Mouse (Mus musculus): ENCODE results near the gene Nup107. TPM values are rescaled to one million over a fixed set of nuclear protein-coding genes. Genes with fewer than 3 reads are reported as not detected.

Nup107 gene
- polyA plus RNA-seq, 1 experiment from 2014 or later: 49.8 TPM

- H3K36me3 ChIP-seq (ENCODE audit: control insufficient read depth, insufficient read depth, low read length): peaks cover 34% of the 10 kb centered on the region
- no peak for ATAC-seq (ENCODE audit: insufficient read depth, low FRiP score)
- 96% methylated on average over 3 of the region's 3 CpGs for WGBS
Observed at GRCm38 (mm10) chr10:117777103-117777470, 15.4 kb downstream of the Nup107 start.

GRCm38 (mm10) chr10:117776281-117777102 is 16.0 kb downstream of the Nup107 start:
- Histone ChIP-seq H3K9ac (ENCODE audit: low read length) (no peak overlapping the region), H3K4me1 (ENCODE audit: control insufficient read depth, insufficient read depth, low read length) (no peaks in the 10 kb centered on the region), H3K27me3 (ENCODE audit: control insufficient read depth, insufficient read depth, low read length) (no peaks in the 10 kb centered on the region), H3K4me3 (replicated peaks; ENCODE audit: low read length) (no peak overlapping the region), H3K4me2 (ENCODE audit: low read depth, low read length) (no peak overlapping the region), H3K9me3 (replicated peaks; ENCODE audit: control insufficient read depth, low read length) (no peaks in the 10 kb centered on the region), H3K36me3 (ENCODE audit: control insufficient read depth, insufficient read depth, low read length) (peaks cover 34% of the 10 kb centered on the region), H3K27ac (ENCODE audit: low read length) (no peak overlapping the region)
- 84% methylated on average over 12 of the region's 12 CpGs for WGBS
- ATAC-seq (ENCODE audit: insufficient read depth, low FRiP score): no peak

More at GRCm38 (mm10) chr10:117777103-117777470, 15.4 kb downstream of the Nup107 start:
- Histone ChIP-seq H3K9me3 (replicated peaks; ENCODE audit: control insufficient read depth, low read length) (no peaks in the 10 kb centered on the region), H3K27ac (ENCODE audit: low read length) (no peak overlapping the region), H3K4me2 (ENCODE audit: low read depth, low read length) (no peak overlapping the region), H3K4me3 (replicated peaks; ENCODE audit: low read length) (no peak overlapping the region), H3K9ac (ENCODE audit: low read length) (no peak overlapping the region), H3K4me1 (ENCODE audit: control insufficient read depth, insufficient read depth, low read length) (no peaks in the 10 kb centered on the region), H3K27me3 (ENCODE audit: control insufficient read depth, insufficient read depth, low read length) (no peaks in the 10 kb centered on the region)

GRCm38 (mm10) chr10:117775401-117776144 is 16.9 kb downstream of the Nup107 start:
- Histone ChIP-seq H3K27ac (ENCODE audit: low read length) (no peak overlapping the region), H3K9me3 (replicated peaks; ENCODE audit: control insufficient read depth, low read length) (no peaks in the 10 kb centered on the region), H3K36me3 (ENCODE audit: control insufficient read depth, insufficient read depth, low read length) (peaks cover 31% of the 10 kb centered on the region), H3K27me3 (ENCODE audit: control insufficient read depth, insufficient read depth, low read length) (no peaks in the 10 kb centered on the region), H3K4me2 (ENCODE audit: low read depth, low read length) (no peak overlapping the region), H3K4me1 (ENCODE audit: control insufficient read depth, insufficient read depth, low read length) (no peaks in the 10 kb centered on the region), H3K4me3 (replicated peaks; ENCODE audit: low read length) (no peak overlapping the region), H3K9ac (ENCODE audit: low read length) (no peak overlapping the region)
- 82% methylated on average over 6 of the region's 6 CpGs for WGBS
- no peak for ATAC-seq (ENCODE audit: insufficient read depth, low FRiP score)

- 100% methylated on average over 1 of the region's 1 CpGs for WGBS
- no peak overlapping the region for H3K4me2 ChIP-seq (ENCODE audit: low read depth, low read length)
- H3K4me3 ChIP-seq (replicated peaks; ENCODE audit: low read length): no peak overlapping the region
- no peaks in the 10 kb centered on the region for H3K4me1 ChIP-seq (ENCODE audit: control insufficient read depth, insufficient read depth, low read length)
- no peak overlapping the region for H3K9ac ChIP-seq (ENCODE audit: low read length)
- H3K27ac ChIP-seq (ENCODE audit: low read length): no peak overlapping the region
- H3K9me3 ChIP-seq (replicated peaks; ENCODE audit: control insufficient read depth, low read length): no peaks in the 10 kb centered on the region
- H3K27me3 ChIP-seq (ENCODE audit: control insufficient read depth, insufficient read depth, low read length): no peaks in the 10 kb centered on the region
- peaks cover 30% of the 10 kb centered on the region for H3K36me3 ChIP-seq (ENCODE audit: control insufficient read depth, insufficient read depth, low read length)
- ATAC-seq (ENCODE audit: insufficient read depth, low FRiP score): no peak
Observed at GRCm38 (mm10) chr10:117774817-117775120, 17.7 kb downstream of the Nup107 start.

GRCm38 (mm10) chr10:117774011-117774816 is 18.3 kb downstream of the Nup107 start:
- ATAC-seq (ENCODE audit: insufficient read depth, low FRiP score): no peak
- H3K9ac ChIP-seq (ENCODE audit: low read length): no peak overlapping the region
- H3K27me3 ChIP-seq (ENCODE audit: control insufficient read depth, insufficient read depth, low read length): no peaks in the 10 kb centered on the region
- 95% methylated on average over 22 of the region's 22 CpGs for whole genome bisulfite sequencing
- H3K4me1 ChIP-seq (ENCODE audit: control insufficient read depth, insufficient read depth, low read length): no peaks in the 10 kb centered on the region
- H3K4me2 ChIP-seq (ENCODE audit: low read depth, low read length): no peak overlapping the region
- H3K36me3 ChIP-seq (ENCODE audit: control insufficient read depth, insufficient read depth, low read length): peaks cover 30% of the 10 kb centered on the region
- no peaks in the 10 kb centered on the region for H3K9me3 ChIP-seq (replicated peaks; ENCODE audit: control insufficient read depth, low read length)
- H3K4me3 ChIP-seq (replicated peaks; ENCODE audit: low read length): no peak overlapping the region
- H3K27ac ChIP-seq (ENCODE audit: low read length): no peak overlapping the region

- H3K4me3 ChIP-seq (replicated peaks; ENCODE audit: low read length): no peak overlapping the region
- H3K9ac ChIP-seq (ENCODE audit: low read length): no peak overlapping the region
- WGBS: 93% methylated on average over 7 of the region's 7 CpGs
- peaks cover 30% of the 10 kb centered on the region for H3K36me3 ChIP-seq (ENCODE audit: control insufficient read depth, insufficient read depth, low read length)
- no peak for ATAC-seq (ENCODE audit: insufficient read depth, low FRiP score)
- no peak overlapping the region for H3K4me2 ChIP-seq (ENCODE audit: low read depth, low read length)
- no peaks in the 10 kb centered on the region for H3K4me1 ChIP-seq (ENCODE audit: control insufficient read depth, insufficient read depth, low read length)
- no peaks in the 10 kb centered on the region for H3K27me3 ChIP-seq (ENCODE audit: control insufficient read depth, insufficient read depth, low read length)
- H3K9me3 ChIP-seq (replicated peaks; ENCODE audit: control insufficient read depth, low read length): no peaks in the 10 kb centered on the region
- no peak overlapping the region for H3K27ac ChIP-seq (ENCODE audit: low read length)
Observed at GRCm38 (mm10) chr10:117773106-117773720, 19.3 kb downstream of the Nup107 start.

- H3K27me3 ChIP-seq (ENCODE audit: control insufficient read depth, insufficient read depth, low read length): no peaks in the 10 kb centered on the region
- no peak overlapping the region for H3K27ac ChIP-seq (ENCODE audit: low read length)
- no peak for ATAC-seq (ENCODE audit: insufficient read depth, low FRiP score)
- no peak overlapping the region for H3K9ac ChIP-seq (ENCODE audit: low read length)
- no peak overlapping the region for H3K4me2 ChIP-seq (ENCODE audit: low read depth, low read length)
- H3K36me3 ChIP-seq (ENCODE audit: control insufficient read depth, insufficient read depth, low read length): peaks cover 35% of the 10 kb centered on the region
- no peaks in the 10 kb centered on the region for H3K4me1 ChIP-seq (ENCODE audit: control insufficient read depth, insufficient read depth, low read length)
- no peaks in the 10 kb centered on the region for H3K9me3 ChIP-seq (replicated peaks; ENCODE audit: control insufficient read depth, low read length)
- no peak overlapping the region for H3K4me3 ChIP-seq (replicated peaks; ENCODE audit: low read length)
- WGBS: 95% methylated on average over 17 of the region's 17 CpGs
Observed at GRCm38 (mm10) chr10:117772364-117773105, 20.0 kb downstream of the Nup107 start.

- ATAC-seq (ENCODE audit: insufficient read depth, low FRiP score): no peak
- H3K27ac ChIP-seq (ENCODE audit: low read length): no peak overlapping the region
- 94% methylated on average over 10 of the region's 10 CpGs for whole genome bisulfite sequencing
- H3K4me2 ChIP-seq (ENCODE audit: low read depth, low read length): no peak overlapping the region
- H3K9ac ChIP-seq (ENCODE audit: low read length): no peak overlapping the region
- H3K4me3 ChIP-seq (replicated peaks; ENCODE audit: low read length): no peak overlapping the region
- no peaks in the 10 kb centered on the region for H3K4me1 ChIP-seq (ENCODE audit: control insufficient read depth, insufficient read depth, low read length)
- peaks cover 31% of the 10 kb centered on the region for H3K36me3 ChIP-seq (ENCODE audit: control insufficient read depth, insufficient read depth, low read length)
- H3K27me3 ChIP-seq (ENCODE audit: control insufficient read depth, insufficient read depth, low read length): no peaks in the 10 kb centered on the region
- H3K9me3 ChIP-seq (replicated peaks; ENCODE audit: control insufficient read depth, low read length): no peaks in the 10 kb centered on the region
Observed at GRCm38 (mm10) chr10:117771131-117771510, 21.4 kb downstream of the Nup107 start.
